Mouse (Mus musculus) megakaryocyte, embryonic 14.5 days (primary cell): ENCODE measurements around the gene Cutal. TPM values are rescaled to one million over a fixed set of nuclear protein-coding genes. Genes with fewer than 3 reads are reported as not detected.
A peak's percentile ranks its signal among the peaks of the same experiment; 100 is the strongest.
"Not testable (repeated sequence)": the region's sequence is repeated elsewhere in the genome, so short reads cannot be mapped to it uniquely, and the experiment has no call there.

Source experiments
- H3K27me3 ChIP-seq: replicated peaks from 2 replicates; pipeline ENCODE3; 2012; ENCODE audit warnings: inconsistent platforms
- H3K36me3 ChIP-seq: replicated peaks from 2 replicates; pipeline ENCODE3; 2012; ENCODE audit warnings: low read length, inconsistent platforms, mixed read lengths
- H3K4me1 ChIP-seq: 2 replicates; pipeline ENCODE4 v1.6.1; 2012; ENCODE audit warnings: inconsistent platforms
- H3K4me3 ChIP-seq: replicated peaks from 2 replicates; pipeline ENCODE3; 2012; ENCODE audit warnings: moderate library complexity, mild to moderate bottlenecking, inconsistent platforms
- H3K9me3 ChIP-seq: 2 replicates; pipeline ENCODE4 v1.6.1; 2012; ENCODE audit warnings: inconsistent platforms
- FLI1 ChIP-seq: IDR thresholded peaks from 2 replicates; pipeline ENCODE4 v1.6.1; 2012; ENCODE audit warnings: low read length, inconsistent platforms, mixed read lengths
- GATA1 ChIP-seq: IDR thresholded peaks from 3 replicates; pipeline ENCODE4 v1.6.1; 2012; ENCODE audit warnings: mixed read lengths, low read length, inconsistent platforms, borderline replicate concordance
- polyA plus RNA-seq: library from polyadenylated mRNA; stranded (reverse); fragments of >175 nt; gene quantifications from 2 replicates; pipeline ENCODE4 v1.2.3, GENCODE M21; 2012; ENCODE audit warnings: low replicate concordance; ENCODE audit not compliant: insufficient read depth

Cutal gene
- polyA plus RNA-seq: not detected in 2 replicates

GRCm38 (mm10) chr2:34874271-34874670, at the start of gene Cutal:
Cutal (plus strand) TSS chr2:34874396.
- no peaks in the 10 kb centered on the region for H3K36me3 ChIP-seq
- H3K9me3 ChIP-seq: no peaks in the 10 kb centered on the region
- peak within 1 kb of the TSS; percentile 62 for H3K4me3 ChIP-seq
- peaks cover 21% of the 10 kb centered on the region for H3K27me3 ChIP-seq
- no peak for TF ChIP-seq GATA1
- no peak for TF ChIP-seq FLI1
- peaks cover 36% of the 10 kb centered on the region for H3K4me1 ChIP-seq

GRCm38 (mm10) chr2:34825827-34826459, 48.3 kb upstream of the Cutal start, which contains the start of gene Fbxw2:
Fbxw2 (minus strand) TSS chr2:34826311.
- Histone ChIP-seq H3K36me3 (peaks cover 21% of the 10 kb centered on the region), H3K4me1 (peaks cover 35% of the 10 kb centered on the region), H3K4me3 (peak within 1 kb of the TSS; percentile 93), H3K27me3 (no peaks in the 10 kb centered on the region), H3K9me3 (peaks cover 18% of the 10 kb centered on the region)
- peak; percentile 71; the same call in 1 of the 2 replicates for TF ChIP-seq FLI1
- no peak for TF ChIP-seq GATA1

- H3K9me3 ChIP-seq: peaks cover 18% of the 10 kb centered on the region
- H3K27me3 ChIP-seq: no peaks in the 10 kb centered on the region
- peak overlapping the region; percentile 93 for H3K4me3 ChIP-seq
- H3K36me3 ChIP-seq: peaks cover 16% of the 10 kb centered on the region
- TF ChIP-seq GATA1 (no peak), FLI1 (no peak)
- H3K4me1 ChIP-seq: peaks cover 34% of the 10 kb centered on the region
Measured at GRCm38 (mm10) chr2:34826460-34827231, 47.5 kb upstream of the Cutal start.

- Histone ChIP-seq H3K9me3 (peaks cover 18% of the 10 kb centered on the region), H3K4me1 (peaks cover 29% of the 10 kb centered on the region), H3K27me3 (no peaks in the 10 kb centered on the region), H3K36me3 (peaks cover 7% of the 10 kb centered on the region), H3K4me3 (no peak overlapping the region)
- TF ChIP-seq GATA1: no peak
- TF ChIP-seq FLI1: no peak
Measured at GRCm38 (mm10) chr2:34827591-34827990, 46.6 kb upstream of the Cutal start.

- TF ChIP-seq FLI1: no peak
- H3K4me1 ChIP-seq: peaks cover 27% of the 10 kb centered on the region
- no peaks in the 10 kb centered on the region for H3K27me3 ChIP-seq
- peaks cover 18% of the 10 kb centered on the region for H3K9me3 ChIP-seq
- H3K4me3 ChIP-seq: no peak overlapping the region
- H3K36me3 ChIP-seq: peaks cover 3% of the 10 kb centered on the region
Measured at GRCm38 (mm10) chr2:34828026-34828425, 46.2 kb upstream of the Cutal start.

- not testable (repeated sequence) for H3K27me3 ChIP-seq, H3K4me3 ChIP-seq, H3K36me3 ChIP-seq, H3K4me1 ChIP-seq
- H3K9me3 ChIP-seq: peaks cover 18% of the 10 kb centered on the region
Measured at GRCm38 (mm10) chr2:34830066-34830465, 44.1 kb upstream of the Cutal start.

GRCm38 (mm10) chr2:34832766-34833457, 41.3 kb upstream of the Cutal start, which contains the start of gene Gm34653:
Gm34653 (plus strand) TSS chr2:34833007.
- not testable (repeated sequence) for H3K4me1 ChIP-seq, H3K4me3 ChIP-seq, H3K27me3 ChIP-seq, H3K36me3 ChIP-seq
- peaks cover 23% of the 10 kb centered on the region for H3K9me3 ChIP-seq

GRCm38 (mm10) chr2:34833624-34834023, 40.6 kb upstream of the Cutal start:
- no peak for TF ChIP-seq GATA1
- Histone ChIP-seq H3K4me1 (no peaks in the 10 kb centered on the region), H3K27me3 (peaks cover 4% of the 10 kb centered on the region), H3K9me3 (peaks cover 23% of the 10 kb centered on the region), H3K4me3 (no peak overlapping the region), H3K36me3 (no peaks in the 10 kb centered on the region)

- H3K4me3 ChIP-seq: no peak overlapping the region
Measured at GRCm38 (mm10) chr2:34835669-34836068, 38.5 kb upstream of the Cutal start.

GRCm38 (mm10) chr2:34840143-34840542, 34.1 kb upstream of the Cutal start:
- H3K4me3 ChIP-seq, H3K9me3 ChIP-seq, H3K36me3 ChIP-seq: not testable (repeated sequence)

More at GRCm38 (mm10) chr2:34835669-34836068, 38.5 kb upstream of the Cutal start:
- no peaks in the 10 kb centered on the region for H3K4me1 ChIP-seq
- peaks cover 4% of the 10 kb centered on the region for H3K27me3 ChIP-seq
- TF ChIP-seq FLI1 (no peak), GATA1 (no peak)
- H3K36me3 ChIP-seq: no peaks in the 10 kb centered on the region
- peaks cover 5% of the 10 kb centered on the region; the same call in 1 of the 2 replicates for H3K9me3 ChIP-seq

More at GRCm38 (mm10) chr2:34840143-34840542, 34.1 kb upstream of the Cutal start:
- H3K27me3 ChIP-seq, H3K4me1 ChIP-seq: not testable (repeated sequence)
